Mouse (Mus musculus): ENCODE results near the gene Gm37240.

- TF ChIP-seq POLR2A (IDR thresholded peaks at IDR 0.05; ENCODE audit: insufficient read depth, low read length) (no peak), EP300 (IDR thresholded peaks at IDR 0.05; ENCODE audit: insufficient read depth, low read depth, low read length) (no peak)
These were observed 279.6 kb downstream of the Gm37240 start for GRCm38 (mm10) chr3:85607753-85608152.

Data from ES-Bruce4 (cell line).